Mouse (Mus musculus) T-cell, adult 2 months (primary cell): ENCODE data around the gene Serpinb11.

ENCODE experiments used
- DNase-seq: peaks from one replicate; pipeline ENCODE4 v3.0.0; 2022; ENCODE audit warnings: low spot score

The Serpinb11 gene

DNA sequence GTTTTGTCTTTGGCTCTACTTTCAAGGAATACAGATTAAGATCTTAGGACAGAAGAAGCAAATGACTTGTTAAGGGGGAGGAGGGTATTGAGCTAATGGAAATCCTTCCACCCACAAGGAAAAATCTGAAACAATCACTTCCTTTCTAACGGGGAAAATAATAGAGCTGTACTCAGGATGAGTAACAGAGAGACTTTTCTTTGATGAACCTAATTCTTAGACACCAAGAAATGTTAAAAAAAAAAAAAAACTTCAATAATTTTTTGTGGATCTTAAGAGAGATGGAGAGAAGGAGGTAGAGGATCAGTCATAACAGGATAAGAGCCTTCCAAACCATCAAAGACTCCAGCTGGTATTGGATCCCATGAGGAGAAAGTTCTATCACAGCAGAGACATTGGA is at the start of gene Serpinb11:
Gene Serpinb11 (plus strand): TSS at position 301 of the 400 bp plus-strand sequence.
- DNase-seq = no peak

DNA sequence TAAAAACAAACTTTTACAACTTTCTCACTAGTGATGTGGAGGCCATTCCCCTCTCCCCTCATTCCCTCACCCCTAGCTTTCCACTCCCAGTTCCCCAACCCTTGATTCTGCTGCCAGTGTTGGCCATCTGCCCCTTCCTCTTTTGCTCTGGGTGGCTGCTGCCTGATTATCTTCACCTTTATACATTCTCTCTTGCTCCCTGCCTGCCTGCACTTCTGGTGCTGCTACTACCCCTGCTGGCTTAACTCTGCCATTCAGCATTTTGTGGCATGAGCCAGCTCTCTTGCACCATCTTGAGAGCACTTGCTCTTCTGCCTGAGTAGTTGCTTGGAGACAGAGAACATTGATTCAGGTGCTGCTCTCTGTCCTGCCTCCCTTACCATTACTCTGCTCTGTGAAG is 15.0 kb upstream of the Serpinb11 start:
- no peak for DNase-seq

DNA sequence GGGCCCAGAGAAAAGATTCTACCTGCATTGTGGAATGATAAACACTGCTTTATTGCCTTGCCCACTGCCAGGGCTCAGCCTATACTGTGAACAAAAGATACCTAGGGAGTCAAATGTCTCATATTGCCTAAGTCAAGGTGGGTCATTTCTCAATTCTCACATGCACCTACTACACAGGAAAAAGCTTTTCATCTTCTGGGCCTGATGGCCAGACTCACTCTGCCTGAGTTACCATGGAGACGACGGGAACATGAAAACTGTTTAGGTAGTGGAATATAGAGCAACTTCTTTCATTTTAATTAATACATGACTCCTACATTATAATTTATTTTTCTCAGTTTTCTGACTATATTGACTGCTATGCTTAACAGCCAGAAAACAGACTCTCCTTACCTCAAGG is 14.2 kb upstream of the Serpinb11 start:
- DNase-seq = no peak

DNA sequence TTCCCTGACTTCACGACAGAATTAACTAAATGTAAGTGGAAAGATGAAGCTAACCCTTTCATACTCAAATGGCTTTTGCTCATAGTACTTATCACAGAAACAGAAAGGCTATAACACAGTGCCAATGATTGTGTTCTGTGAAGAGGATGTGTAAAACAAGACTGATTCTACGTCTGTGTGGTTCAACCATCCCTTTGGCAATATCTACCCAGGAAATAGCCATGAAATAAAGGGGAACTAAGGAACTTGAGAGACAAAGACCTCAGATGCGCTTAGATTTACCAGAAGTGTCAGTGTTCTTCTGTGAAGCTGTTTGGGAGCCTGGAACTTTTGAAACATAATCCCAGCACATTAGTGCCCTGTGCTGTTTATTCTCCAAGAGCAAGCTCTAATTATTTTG is 10.6 kb upstream of the Serpinb11 start:
- no peak for DNase-seq

DNA sequence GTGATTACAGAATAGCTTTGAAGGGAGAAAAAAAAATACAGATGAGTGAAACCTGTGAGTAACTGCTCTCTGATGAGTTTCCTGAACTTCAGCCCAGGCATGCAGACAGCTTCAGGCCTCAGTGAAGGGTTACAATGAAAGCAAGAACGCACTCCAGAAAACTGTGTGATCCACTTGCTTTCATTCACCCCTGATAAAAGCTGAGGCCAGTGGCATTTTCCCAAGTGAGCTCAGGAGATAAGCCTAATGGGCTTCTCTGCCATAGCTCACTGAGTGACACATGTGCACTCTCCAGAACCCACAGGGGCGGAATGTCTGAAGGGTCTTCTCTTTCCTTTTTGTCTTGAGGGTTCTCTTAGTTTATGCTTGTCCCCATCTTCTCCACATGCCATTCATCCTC is 9.9 kb upstream of the Serpinb11 start:
- no peak for DNase-seq

DNA sequence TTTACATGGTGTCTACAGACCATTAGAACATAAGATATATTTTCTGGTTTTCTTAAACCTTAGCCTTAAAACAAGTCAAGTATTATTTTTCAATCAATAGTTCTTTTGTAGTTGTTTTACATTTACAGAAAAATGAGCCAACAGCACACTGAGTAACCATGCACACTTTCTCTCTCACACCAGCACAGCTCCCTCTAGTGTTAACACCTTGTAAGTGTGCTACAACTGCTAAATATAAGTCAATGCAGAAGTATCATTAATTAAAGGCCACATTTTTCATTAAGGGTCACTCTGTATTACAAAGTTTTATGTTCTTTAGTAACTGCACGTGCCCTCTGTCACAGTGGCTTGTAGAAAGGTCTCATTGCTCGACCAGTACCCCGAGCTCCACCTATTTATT is 8.0 kb upstream of the Serpinb11 start:
- no peak for DNase-seq

DNA sequence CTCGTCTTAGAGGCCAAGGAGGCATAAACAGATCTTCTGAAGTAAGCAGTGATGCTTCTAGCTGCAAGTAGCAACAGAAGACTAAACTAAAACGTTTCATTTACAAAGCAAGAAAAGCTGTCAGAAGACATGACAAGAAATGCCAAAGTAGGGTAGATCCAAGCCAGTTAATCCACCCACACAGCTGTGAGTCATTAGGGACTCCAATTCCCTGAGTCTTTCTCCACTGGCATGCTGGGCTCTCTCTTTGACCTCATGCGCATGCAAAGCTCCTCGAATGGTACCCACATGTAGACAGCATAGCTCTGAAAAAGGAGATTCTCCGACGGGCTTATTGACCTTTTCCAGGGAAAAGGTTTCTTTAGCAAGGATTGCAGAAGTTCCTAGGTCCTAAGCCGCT is 5.0 kb downstream of the Serpinb11 start:
- no peak for DNase-seq

DNA sequence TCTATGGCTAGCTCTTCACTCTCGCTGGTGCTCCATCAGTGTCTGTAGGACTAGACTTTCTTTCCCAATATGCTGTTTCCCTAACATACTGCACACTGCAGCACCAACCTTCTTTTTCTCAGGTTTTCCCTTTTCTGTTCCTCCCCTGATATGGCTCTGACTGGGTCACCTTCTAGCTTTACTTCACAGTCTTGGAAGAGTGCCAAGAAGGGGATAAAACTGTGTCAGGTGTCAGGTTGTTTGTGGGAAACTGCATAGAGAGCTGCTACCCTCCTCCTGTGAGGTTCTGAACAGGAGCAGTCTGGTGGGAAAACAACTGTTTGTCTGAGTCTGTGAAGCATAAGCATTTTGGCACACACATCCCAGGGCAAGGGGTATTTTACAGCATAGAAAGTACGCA is 7.9 kb downstream of the Serpinb11 start:
- no peak for DNase-seq

DNA sequence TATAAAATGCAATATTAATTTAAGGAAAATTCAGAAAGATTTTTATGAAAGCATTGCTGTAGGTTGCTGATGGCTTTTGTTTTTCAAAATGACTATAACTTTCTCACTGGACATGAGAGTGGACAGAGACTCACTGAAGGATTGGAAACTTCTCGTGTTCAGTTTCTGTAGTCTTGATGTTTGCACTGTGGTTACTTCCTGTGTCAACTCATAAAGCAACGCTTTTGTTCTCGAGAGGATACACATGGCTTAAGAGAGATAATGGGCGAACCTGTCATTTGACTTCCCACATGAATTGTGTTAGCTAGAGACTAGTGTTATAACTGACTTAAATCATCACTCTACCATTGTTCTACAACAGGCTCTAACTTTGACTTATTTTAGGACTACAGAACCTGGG is 16.0 kb downstream of the Serpinb11 start:
- no peak for DNase-seq

DNA sequence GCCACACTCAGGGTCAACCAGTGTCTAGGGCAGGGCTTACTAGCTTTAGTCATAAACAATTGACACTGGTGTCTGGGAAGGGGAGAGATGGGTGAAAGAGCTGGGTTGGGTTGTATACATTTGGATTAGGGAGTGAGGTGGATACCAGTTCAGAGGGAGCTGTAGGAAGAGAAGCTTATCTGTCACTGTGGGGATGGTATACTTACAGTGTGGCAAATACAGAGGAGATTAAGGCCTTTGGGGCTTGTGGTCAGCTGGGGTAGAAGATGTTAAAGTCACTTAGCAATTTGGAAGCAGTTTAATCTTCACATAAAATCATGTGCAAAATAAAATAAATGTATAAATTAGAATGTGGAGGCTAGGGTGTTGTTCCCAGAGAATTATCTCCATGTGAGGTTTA is 17.4 kb downstream of the Serpinb11 start:
- DNase-seq = no peak

DNA sequence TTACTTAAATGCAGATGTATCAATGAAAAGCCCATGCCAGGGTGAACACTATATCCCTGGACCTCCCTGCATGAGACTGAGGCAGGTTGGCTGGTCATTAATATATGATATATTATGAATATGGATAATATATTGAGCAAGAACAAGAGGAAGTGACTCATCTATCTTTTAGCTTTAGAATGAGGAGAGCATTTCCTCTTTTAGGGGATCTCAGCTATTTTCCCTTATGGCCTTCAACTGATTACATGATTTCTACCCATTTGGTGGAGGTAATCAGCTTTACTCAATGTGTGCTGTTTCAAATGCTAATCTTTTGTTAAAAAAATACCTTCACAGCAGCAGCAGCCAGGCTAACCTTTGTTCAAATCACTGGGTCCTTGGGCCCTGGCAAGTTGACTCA is 20.5 kb downstream of the Serpinb11 start:
- DNase-seq = no peak

DNA sequence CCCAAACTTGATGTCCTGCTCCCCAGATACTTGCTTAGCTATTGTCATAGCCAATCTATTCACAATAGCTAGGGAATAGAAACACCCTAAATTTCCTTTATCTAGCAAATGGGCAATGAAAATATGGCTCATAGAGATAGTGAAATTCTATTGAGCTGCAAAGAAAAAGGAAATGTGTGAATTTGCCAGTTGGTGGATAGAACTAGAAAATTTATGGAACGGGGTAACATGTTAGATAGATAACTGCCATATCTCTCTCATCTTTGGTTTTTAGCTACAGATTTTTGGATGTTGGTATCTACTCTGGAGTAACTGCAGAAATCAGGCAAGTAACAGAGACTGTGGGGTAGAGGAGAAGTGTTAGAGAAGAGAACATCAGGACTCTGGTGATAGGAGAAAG is 21.4 kb downstream of the Serpinb11 start:
- DNase-seq = no peak

DNA sequence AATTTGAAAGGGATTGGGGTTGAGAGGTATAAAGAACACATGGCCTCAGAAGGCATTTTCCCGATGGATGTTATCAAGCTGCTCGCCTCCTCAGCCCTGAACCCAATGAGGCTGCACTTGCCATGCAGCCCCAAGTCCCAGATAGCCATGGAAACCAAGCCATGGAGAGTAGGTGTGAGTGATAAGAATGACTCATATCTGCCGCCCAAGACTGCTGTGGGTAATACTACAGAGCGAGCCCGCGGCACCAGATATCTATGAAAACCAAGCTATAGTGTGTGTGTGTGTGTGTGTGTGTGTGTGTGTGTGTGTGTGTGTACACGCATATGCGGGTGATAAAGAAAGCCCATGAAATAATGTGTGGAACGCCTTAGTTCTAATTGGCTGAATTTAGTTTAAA is 23.5 kb downstream of the Serpinb11 start:
- DNase-seq = no peak

DNA sequence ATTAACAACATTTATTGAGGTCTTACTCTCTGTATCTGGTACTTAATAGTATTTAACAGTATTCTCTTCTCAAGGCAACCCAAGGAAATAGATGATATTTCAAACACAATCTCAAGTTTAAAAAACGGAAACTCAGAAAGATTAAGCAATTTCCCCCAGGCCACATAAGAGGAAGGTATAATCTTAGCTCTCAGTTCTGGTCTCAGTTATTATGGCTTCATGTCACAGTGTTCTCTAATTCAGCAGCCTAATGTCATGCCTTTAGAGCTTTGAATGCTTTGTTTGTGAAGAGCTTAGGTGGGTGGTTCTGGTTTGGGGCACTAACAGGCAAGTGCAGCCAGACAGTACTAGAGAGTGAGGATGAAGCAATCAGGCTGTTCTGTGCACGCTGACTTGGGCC is 28.8 kb downstream of the Serpinb11 start:
- DNase-seq = no peak

DNA sequence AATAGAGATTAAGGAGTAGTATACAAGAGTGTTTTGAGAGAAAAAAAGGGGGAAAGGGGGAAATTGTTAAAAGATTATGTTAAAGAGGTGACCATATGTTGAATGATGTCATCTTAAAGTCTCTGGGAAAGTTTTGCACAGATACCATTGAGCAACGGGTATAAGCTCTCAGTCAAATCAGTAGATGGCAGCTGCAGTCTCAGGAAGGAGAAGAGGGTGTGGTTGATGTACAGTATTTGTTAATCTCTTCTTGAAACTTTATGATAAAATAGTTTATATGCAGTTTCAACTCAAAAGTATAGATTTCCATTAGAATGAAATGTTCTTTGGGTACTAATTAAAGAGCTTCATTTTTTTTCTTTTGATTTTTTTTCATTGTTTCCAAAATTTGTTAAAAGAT is 36.5 kb downstream of the Serpinb11 start:
- DNase-seq = no peak

DNA sequence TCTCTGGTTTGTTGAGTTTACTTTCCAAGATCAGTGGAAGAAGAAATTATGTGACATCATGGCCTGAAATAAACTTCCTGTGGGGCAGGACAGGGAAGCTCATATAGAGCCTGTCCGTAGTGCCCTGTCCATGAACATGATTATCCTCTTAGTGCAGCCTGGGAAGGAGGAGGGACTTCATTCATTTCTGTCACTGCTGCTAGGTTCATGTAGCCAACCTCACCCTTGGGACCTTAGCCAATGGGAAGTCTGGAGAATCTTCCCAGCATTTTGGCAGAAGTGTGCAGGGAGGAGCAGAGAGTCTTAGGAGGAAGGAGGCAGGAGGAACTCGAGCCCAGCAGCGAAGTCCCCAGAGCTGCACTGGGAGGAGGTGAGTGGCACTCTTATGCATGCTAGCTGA is 38.4 kb downstream of the Serpinb11 start, which contains the start of gene Serpinb7:
Gene Serpinb7 (plus strand): TSS at position 301 of the 400 bp plus-strand sequence.
- no peak for DNase-seq

DNA sequence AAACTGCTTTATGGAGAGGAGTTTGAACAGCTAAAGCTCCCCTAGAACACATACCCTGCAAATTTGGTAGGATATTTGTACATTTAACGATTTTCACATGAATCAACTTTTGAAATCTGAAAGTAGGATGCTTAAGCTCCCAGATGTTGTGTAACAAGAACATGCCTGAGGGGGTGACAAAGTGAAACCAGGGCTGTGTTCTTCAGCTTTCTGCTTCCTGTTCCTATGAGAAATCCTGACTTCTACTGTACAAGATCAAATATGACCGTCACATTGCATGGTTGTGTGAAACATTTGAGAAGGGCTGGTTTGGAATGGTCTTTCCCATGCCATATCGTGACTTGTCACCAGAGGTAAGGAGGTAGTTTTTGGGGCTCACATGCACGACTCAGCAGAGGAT is 41.1 kb downstream of the Serpinb11 start:
- DNase-seq = no peak

DNA sequence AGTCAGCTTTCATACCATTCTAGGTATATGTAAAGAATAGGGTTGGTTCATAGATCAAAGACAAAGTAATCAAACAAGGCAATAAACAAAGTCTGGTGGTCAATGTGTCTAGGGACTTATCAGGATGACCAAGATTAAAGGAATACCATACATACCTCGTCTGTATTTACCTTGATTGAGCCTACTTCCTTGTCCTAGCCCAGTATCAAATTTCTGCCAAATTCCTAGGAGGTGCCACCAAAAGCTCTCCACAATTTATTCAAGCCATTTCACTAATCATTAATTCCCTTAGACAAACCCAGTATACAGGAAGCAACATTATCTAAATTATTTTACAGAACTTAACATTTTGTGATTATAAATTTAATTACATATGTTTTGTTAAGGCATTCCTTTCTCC is 53.7 kb downstream of the Serpinb11 start:
- no peak for DNase-seq

DNA sequence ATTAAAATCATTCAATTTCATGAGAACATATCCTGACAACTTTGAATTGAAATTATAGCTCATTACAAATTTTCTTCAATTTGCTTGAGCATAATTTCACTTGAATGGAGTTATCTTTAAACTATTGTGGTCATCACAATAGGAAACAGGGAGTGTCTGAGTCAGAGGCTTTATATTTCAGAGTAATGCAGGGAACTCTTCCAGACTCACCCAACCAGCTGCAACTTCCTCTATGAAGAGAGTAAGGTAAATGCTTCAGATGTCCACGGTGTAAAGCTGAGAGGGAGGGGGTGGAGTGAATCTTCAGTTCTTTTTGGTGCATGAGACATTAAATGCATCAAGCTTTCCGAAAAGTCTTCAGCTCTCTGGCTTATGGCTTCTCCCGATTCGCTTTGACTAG is 61.5 kb downstream of the Serpinb11 start:
- DNase-seq = no peak
